Mouse (Mus musculus): ENCODE measurements around the gene Hist2h2aa2. TPM values are rescaled to one million over a fixed set of nuclear protein-coding genes. Genes with fewer than 3 reads are reported as not detected.

Hist2h2aa2 gene
- polyA plus RNA-seq, 1 experiment from 2014 or later = 13.1 TPM

DNA sequence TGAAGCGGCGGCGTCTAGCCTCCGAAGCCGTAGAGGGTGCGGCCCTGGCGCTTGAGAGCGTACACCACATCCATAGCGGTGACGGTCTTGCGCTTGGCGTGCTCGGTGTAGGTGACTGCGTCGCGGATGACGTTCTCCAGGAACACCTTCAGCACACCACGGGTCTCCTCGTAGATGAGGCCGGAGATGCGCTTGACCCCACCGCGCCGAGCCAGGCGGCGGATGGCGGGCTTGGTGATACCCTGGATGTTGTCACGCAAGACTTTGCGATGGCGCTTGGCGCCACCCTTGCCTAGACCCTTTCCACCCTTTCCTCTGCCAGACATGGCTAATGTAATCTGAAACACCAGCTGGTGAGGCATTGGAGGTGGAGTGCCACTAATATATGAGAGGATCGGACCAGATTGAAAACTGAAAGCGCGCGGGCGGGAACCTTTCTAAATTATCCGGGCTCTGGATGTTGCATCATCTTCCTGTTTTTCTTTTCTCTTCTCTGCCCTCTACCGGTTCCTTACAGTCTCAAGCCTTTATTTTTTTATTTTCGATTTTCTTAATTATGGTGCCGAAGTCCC lies 23.0 kb upstream of the Hist2h2aa2 start, which contains the start of gene Hist2h4:
TSS of gene Hist2h4 (minus strand) at position 333 of the 572 bp plus-strand sequence.
- ChIA-PET POLR2A (interaction anchor here (0.5 to 2.8 kb wide), 11 partner anchors 9 to 165 kb away, joined by 3 to 13 read pairs (median 6); partner anchors contain the start of genes Bola1, Hist2h2aa1 and Hist2h2ab), CTCF (interaction anchor here (0.8 to 2.6 kb wide), 8 partner anchors 9 to 197 kb away, joined by 3 to 9 read pairs (median 3); partner anchors contain the start of genes Bola1 and Hist2h2ab)
- peak; percentile 66 for ATAC-seq
- DNase-seq (ENCODE audit: low read depth, low spot score) = peak; percentile 97
- in situ Hi-C loops (cut with MboI; ENCODE audit: low pct_unique_long_range_greater_than_20kb) = loop anchor here (10.0 kb wide), 1 partner anchor 198 kb away; no protein-coding TSS in a partner anchor
- no peaks in the 10 kb centered on the region for H3K27me3 ChIP-seq
- peak; percentile 93 for TF ChIP-seq CTCF (IDR thresholded peaks at IDR 0.05)

DNA sequence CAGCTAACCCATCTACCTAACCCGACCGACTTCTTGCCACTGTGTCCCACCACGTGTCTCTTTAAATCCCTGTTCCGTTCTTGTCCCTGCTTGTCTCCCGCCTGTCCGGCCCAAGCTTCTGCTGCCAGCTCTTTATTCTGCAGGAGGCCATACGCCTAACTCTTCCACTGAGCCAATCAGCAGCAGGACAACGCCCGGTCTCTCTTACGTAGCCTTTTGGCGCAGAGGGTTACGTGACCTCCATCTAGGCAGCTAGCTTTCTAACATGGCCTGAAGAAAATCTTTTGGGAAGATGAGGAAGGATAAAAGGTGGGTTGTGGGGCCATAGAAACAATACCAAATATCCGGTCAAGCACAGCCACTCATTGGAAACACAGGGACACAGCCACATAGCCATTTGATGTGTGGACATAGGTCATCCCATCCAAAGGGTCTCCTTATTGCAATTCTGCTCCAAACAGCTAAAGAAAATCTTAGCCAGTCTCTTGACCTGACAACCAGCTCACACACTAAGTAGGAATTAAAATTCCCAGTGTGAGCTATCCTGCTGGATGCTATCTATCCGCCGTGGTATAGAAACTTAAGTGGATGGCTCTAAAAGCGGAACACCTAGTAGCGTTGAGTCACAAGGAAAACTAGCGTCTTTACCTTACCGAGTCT lies 22.3 kb upstream of the Hist2h2aa2 start:
- ChIA-PET POLR2A (interaction anchor here (0.6 to 2.8 kb wide), 15 partner anchors 8 to 1039 kb away, joined by 3 to 13 read pairs (median 4); partner anchors contain the start of genes Bola1, Hist2h2aa1, Hist2h2ab and Hist2h2ac), CTCF (interaction anchor here (0.6 to 2.6 kb wide), 16 partner anchors 9 to 362 kb away, joined by 3 to 9 read pairs (median 3); partner anchors contain the start of genes Bola1 and Hist2h2ab)
- ATAC-seq (peak; percentile 59), DNase-seq (ENCODE audit: low read depth, low spot score) (no peak)
- in situ Hi-C loops (cut with MboI; ENCODE audit: low pct_unique_long_range_greater_than_20kb) = loop anchor here (10.0 kb wide), 1 partner anchor 198 kb away; no protein-coding TSS in a partner anchor
- TF ChIP-seq CTCF (IDR thresholded peaks at IDR 0.05) = no peak
- H3K27me3 ChIP-seq = no peaks in the 10 kb centered on the region

DNA sequence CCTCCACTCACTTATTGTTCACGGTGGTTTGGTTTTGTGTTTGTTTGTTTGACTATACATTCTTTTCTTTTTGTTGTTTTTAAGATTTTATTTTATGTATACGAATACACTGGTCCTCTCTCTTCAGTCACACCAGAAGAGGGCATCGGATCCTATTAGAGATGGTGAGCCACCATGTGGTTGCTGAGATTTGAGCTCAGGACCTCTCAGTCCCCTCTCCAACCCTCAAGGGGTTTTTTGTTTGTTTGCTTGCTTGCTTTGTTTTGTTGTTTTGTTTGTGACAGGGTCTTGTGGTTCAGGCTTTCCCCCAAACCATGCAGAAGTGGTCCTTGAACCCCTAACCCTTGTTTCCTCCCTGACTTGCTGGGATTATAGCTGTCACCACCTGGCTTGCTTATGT lies 21.5 kb upstream of the Hist2h2aa2 start:
- ChIA-PET POLR2A (interaction anchor here (0.6 to 2.8 kb wide), 10 partner anchors 7 to 405 kb away, joined by 3 to 13 read pairs (median 6); partner anchors contain the start of genes Bola1, Hist2h2ab, Hist2h2ac and Hist2h2be), CTCF (interaction anchor here (0.6 to 2.6 kb wide), 14 partner anchors 10 to 361 kb away, joined by 3 to 9 read pairs (median 3); partner anchors contain the start of genes Bola1 and Hist2h2ab)
- in situ Hi-C loops (cut with MboI; ENCODE audit: low pct_unique_long_range_greater_than_20kb) = loop anchor here (10.0 kb wide), 1 partner anchor 197 kb away; no protein-coding TSS in a partner anchor
- TF ChIP-seq CTCF (IDR thresholded peaks at IDR 0.05) = peak; percentile 52
- ATAC-seq (no peak), DNase-seq (ENCODE audit: low read depth, low spot score) (no peak)
- no peaks in the 10 kb centered on the region for H3K27me3 ChIP-seq

DNA sequence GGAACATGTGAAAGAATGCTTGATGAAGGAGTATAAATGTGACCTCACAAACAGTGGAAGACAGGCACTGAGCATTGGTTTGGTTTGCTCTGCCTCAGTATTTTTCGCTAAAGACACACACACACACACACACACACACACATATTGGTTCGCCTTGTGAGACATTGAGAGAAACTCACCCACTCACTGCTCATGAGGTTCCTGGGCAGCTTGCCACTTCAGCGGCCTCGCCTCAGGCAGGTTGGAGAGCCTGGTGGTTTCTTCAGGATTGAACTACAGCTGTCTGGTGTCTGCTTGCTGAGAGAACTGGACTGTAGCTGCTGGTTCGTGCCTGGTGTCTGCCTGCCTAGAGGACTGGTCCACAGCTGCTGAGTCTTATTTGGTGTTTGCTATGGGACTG lies 20.1 kb upstream of the Hist2h2aa2 start:
- no peaks in the 10 kb centered on the region for H3K27me3 ChIP-seq
- no peak for DNase-seq (ENCODE audit: low read depth, low spot score)
- in situ Hi-C loops (cut with MboI; ENCODE audit: low pct_unique_long_range_greater_than_20kb) = loop anchor here (10.0 kb wide), 1 partner anchor 195 kb away; no protein-coding TSS in a partner anchor
- CTCF ChIA-PET = interaction anchor here (1.3 kb wide), 1 partner anchor 15 kb away, joined by 3 read pairs; the partner anchor contains the start of gene Hist2h2aa1
- no peak for ATAC-seq
- no peak for TF ChIP-seq CTCF (IDR thresholded peaks at IDR 0.05)
- POLR2A ChIA-PET = no interaction called here

DNA sequence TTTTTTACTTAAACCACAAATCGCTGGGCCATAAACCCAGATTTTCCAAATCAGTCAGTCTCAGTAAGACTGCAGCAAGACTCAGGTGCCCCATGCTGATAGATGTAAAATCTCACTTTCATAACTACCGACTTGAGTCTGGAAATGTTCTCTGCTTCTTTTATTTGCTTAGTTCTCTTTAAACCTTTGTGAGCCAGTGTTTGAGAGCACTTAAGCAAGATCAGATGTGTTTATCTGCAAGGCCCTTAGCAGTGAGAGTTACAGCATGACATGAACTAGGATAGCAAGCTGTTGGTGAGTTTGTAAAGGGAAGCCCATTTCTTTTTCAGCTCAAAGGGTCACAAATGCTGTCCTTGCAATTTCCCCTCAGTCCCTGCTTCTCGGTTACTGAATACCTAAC lies 17.1 kb upstream of the Hist2h2aa2 start:
- no peaks in the 10 kb centered on the region for H3K27me3 ChIP-seq
- ChIA-PET CTCF (no interaction called here), POLR2A (interaction anchor here (0.6 kb wide), 1 partner anchor 26 kb away, joined by 6 read pairs; no protein-coding TSS in a partner anchor)
- in situ Hi-C loops (cut with MboI; ENCODE audit: low pct_unique_long_range_greater_than_20kb) = no loop called here
- no peak for DNase-seq (ENCODE audit: low read depth, low spot score)
- ATAC-seq = no peak
- TF ChIP-seq CTCF (IDR thresholded peaks at IDR 0.05) = no peak

DNA sequence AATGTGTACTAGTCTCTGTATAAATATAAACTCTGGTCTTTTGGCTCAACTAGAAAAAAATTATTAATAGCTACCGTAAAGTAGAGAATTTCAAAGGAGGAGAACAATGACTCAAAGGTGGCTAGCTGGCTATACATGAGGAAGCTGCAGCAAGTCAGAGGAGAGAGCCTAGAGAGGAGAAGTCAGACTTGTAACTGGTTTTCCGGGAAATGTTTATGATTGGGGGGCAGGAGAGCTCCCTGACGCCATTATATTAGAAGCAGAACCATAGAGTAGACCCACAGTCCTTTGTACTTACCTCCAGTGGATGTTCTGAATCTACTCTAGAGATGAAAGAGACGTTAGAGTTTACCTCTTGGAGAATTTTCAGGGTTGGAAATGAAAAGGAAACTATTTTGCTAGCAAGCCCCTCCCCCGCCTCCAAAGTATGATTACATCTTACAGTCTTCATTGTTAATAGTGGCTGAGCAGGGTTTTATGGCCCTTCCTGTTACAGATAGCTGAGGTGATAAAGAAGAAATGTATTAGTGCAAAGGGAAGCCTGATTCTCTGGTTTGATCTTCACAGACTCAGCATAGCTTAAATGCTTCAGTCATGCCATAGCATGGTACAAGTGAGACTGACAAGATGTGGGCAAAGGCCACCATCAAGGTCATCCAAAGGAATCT lies 16.0 kb upstream of the Hist2h2aa2 start:
- in situ Hi-C loops (cut with MboI; ENCODE audit: low pct_unique_long_range_greater_than_20kb) = no loop called here
- ATAC-seq (no peak), DNase-seq (ENCODE audit: low read depth, low spot score) (no peak)
- no peak for TF ChIP-seq CTCF (IDR thresholded peaks at IDR 0.05)
- ChIA-PET POLR2A (interaction anchor here (0.8 to 2.2 kb wide), 2 partner anchors 13 to 37 kb away, joined by 5 to 7 read pairs; partner anchors contain the start of genes Bola1, Hist2h2ab, Hist2h2bb and Hist2h3b), CTCF (interaction anchor here (0.7 to 1.3 kb wide), 2 partner anchors 21 to 89 kb away, joined by 3 read pairs; no protein-coding TSS in a partner anchor)
- no peaks in the 10 kb centered on the region for H3K27me3 ChIP-seq

DNA sequence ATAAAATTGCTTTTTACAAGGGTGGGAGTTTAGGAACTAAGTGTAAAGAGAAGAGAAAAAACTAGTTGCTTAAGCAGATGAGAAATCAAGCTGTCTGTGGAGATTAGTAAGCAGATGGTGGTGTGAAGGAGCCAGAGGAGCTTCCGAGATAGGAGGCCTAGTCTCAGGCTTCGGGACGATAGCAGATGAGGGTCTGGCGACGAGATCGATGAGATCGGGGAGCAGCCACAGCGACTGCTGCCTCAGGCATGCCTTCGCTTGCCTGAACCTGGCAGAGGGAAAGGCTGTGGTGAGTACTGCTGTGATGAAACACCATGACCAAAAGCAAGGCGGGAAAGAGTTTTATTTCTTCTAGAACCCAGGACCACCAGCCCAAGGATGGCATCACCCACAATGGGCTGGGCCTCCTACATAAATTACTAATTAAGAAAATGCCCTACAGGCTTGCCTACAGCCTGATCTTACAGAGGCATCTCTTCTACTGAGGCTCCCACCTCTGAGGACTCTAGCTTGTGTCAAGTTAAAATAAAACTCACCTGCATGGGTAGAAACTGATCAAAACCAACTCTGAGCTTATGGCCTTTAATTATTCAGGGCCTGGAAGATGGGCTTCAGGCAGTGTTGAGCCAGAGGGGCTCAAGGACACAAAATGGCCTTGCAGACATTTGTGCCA lies 14.7 kb upstream of the Hist2h2aa2 start:
- ChIA-PET CTCF (no interaction called here), POLR2A (interaction anchor here (2.2 to 2.8 kb wide), 2 partner anchors 8 to 15 kb away, joined by 7 read pairs; partner anchors contain the start of genes Hist2h2bb, Hist2h3b and Hist2h4)
- in situ Hi-C loops (cut with MboI; ENCODE audit: low pct_unique_long_range_greater_than_20kb) = no loop called here
- DNase-seq (ENCODE audit: low read depth, low spot score) (no peak), ATAC-seq (no peak)
- H3K27me3 ChIP-seq = no peaks in the 10 kb centered on the region
- TF ChIP-seq CTCF (IDR thresholded peaks at IDR 0.05) = no peak

DNA sequence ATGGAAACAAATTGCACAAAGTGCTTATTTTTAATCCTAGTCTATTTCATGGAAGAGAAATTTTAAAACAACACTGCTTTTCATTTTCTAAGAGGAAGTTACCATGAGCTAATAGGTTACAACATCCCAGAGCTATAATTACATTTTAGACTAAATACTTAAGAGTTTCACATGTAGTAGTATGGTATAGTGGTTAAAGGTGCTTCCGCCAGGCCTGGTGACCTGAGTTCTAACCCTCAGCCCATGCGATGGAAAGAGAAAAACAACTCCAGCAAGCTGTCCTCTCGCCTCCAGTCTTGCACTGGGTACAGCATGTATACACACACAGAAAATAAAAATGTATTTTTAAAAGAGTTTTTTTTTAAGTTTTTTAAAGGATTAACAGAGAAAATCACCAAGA lies 11.7 kb upstream of the Hist2h2aa2 start:
- ChIA-PET POLR2A (interaction anchor here (1.9 kb wide), 1 partner anchor 11 kb away, joined by 13 read pairs; the partner anchor contains the start of gene Hist2h4), CTCF (interaction anchor here (1.1 to 1.2 kb wide), 3 partner anchors 10 to 33 kb away, joined by 3 to 9 read pairs (median 4); partner anchors contain the start of genes Bola1 and Hist2h2ab)
- ATAC-seq (no peak), DNase-seq (ENCODE audit: low read depth, low spot score) (no peak)
- in situ Hi-C loops (cut with MboI; ENCODE audit: low pct_unique_long_range_greater_than_20kb) = no loop called here
- no peaks in the 10 kb centered on the region for H3K27me3 ChIP-seq
- no peak for TF ChIP-seq CTCF (IDR thresholded peaks at IDR 0.05)

DNA sequence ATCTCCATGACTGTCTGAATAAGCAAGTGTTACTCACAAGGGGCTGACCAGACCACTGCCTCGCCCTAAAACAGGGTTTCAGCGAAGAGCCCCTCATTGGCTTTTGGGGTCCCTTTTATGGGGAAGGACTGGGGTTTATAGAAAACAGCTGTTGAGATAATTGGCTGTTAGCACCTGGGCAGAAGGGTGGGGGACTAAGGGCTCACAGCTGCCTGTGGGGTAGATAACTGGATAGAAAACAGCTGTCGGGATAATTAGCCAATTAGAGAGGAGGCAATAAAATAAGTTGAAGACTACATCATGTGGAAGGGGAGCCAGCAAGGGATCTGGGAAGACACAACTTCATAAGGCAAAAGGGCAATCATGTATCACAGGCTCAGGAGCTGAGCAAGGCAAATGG lies 10.8 kb upstream of the Hist2h2aa2 start:
- DNase-seq (ENCODE audit: low read depth, low spot score) (no peak), ATAC-seq (no peak)
- ChIA-PET CTCF (interaction anchor here (1.1 to 1.2 kb wide), 3 partner anchors 11 to 32 kb away, joined by 3 to 9 read pairs (median 4); partner anchors contain the start of genes Bola1 and Hist2h2ab), POLR2A (interaction anchor here (1.4 to 1.9 kb wide), 2 partner anchors 8 to 12 kb away, joined by 4 to 13 read pairs; partner anchors contain the start of gene Hist2h4)
- in situ Hi-C loops (cut with MboI; ENCODE audit: low pct_unique_long_range_greater_than_20kb) = no loop called here
- H3K27me3 ChIP-seq = no peaks in the 10 kb centered on the region
- no peak for TF ChIP-seq CTCF (IDR thresholded peaks at IDR 0.05)

All from Patski (cell line).